Mouse (Mus musculus) liver, adult (tissue): Measurements from ENCODE around the gene Rgl2.

Experiments used
- GATA4 ChIP-seq: IDR thresholded peaks from 2 replicates; pipeline ENCODE4 v1.6.1; 2014; ENCODE audit warnings: mild to moderate bottlenecking, low read length; ENCODE audit not compliant: insufficient replicate concordance

Rgl2 gene

GRCm38 (mm10) chr17:33935422-33936055 lies 6.2 kb downstream of the Rgl2 start:
- TF ChIP-seq GATA4: no peak

- no peak for TF ChIP-seq GATA4
Observed at GRCm38 (mm10) chr17:33936993-33937392, 7.7 kb downstream of the Rgl2 start.

GRCm38 (mm10) chr17:33938783-33939182 lies 9.4 kb downstream of the Rgl2 start:
- TF ChIP-seq GATA4: no peak

DNA sequence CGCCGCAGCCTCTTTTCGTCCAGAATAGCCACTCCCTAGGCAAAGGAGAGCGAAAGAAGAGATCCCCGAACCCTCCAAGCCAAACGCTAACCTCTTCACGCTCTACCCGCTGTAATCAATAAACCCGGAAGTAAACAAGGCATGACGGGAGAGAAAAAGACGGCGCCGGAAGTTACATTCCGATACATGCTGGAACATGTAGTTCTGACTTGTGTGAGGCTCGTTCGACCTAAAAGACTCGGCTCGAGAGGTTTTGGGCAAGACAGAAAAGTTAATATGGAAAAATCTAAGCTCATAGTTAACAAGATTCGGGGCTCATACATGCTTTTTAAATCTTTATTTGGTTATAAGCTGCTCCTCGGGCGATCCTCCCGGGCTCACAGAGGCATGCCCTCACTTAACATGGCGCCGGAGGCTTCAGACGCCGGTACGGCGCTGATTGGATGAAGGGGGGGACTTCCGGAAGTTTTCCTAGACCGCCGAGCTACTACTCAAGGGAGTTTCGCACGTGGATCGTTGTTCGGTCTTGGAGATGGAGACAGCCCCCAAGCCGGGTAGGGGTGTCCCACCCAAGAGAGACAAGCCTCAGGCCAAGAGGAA lies 11.0 kb downstream of the Rgl2 start, which contains the start of the genes Pfdn6 and Wdr46:
Gene Pfdn6 (minus strand): TSS at position 138 of the 600 bp plus-strand sequence.
Gene Wdr46 (plus strand): TSS at position 455 of the 600 bp plus-strand sequence.
- TF ChIP-seq GATA4: peak; percentile 82; the same call in 1 of the 2 replicates

GRCm38 (mm10) chr17:33940981-33941380 lies 11.6 kb downstream of the Rgl2 start:
- TF ChIP-seq GATA4: no peak

DNA sequence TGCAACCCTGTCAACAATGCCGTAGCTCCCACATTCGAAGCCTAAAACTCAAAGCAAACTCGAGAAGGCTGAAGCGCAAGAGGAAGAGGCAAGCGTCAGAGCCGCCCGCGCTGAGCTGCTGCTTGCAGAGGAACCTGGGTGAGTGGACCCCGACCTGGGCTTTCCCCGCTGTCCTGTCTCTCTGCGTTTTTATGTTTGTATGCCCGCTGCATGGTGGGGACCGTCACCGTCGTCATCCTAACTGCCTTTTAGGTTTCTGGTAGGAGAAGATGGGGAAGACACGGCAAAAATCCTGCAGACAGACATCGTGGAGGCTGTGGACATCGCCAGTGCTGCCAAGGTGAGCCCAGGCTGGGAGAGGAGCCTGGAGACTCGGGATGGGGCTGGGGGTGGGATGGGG lies 12.0 kb downstream of the Rgl2 start:
- TF ChIP-seq GATA4: no peak

DNA sequence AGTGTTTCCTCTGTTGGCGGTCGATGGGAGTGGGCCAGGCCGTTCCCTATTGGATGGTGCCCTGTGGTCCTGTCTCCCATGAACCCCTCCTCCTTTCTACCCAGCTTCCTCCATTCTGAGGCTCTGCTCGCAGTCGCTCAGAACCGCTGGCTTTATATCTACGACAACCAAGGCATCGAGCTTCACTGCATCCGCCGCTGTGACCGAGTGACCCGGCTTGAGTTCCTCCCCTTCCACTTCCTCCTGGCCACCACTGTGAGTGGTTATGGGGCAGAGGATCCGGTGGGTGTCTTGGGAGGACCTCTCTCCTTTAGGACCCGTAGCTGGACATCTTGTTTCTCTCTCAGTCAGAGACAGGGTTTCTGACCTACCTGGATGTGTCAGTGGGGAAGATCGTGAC lies 14.1 kb downstream of the Rgl2 start:
- TF ChIP-seq GATA4: no peak

DNA sequence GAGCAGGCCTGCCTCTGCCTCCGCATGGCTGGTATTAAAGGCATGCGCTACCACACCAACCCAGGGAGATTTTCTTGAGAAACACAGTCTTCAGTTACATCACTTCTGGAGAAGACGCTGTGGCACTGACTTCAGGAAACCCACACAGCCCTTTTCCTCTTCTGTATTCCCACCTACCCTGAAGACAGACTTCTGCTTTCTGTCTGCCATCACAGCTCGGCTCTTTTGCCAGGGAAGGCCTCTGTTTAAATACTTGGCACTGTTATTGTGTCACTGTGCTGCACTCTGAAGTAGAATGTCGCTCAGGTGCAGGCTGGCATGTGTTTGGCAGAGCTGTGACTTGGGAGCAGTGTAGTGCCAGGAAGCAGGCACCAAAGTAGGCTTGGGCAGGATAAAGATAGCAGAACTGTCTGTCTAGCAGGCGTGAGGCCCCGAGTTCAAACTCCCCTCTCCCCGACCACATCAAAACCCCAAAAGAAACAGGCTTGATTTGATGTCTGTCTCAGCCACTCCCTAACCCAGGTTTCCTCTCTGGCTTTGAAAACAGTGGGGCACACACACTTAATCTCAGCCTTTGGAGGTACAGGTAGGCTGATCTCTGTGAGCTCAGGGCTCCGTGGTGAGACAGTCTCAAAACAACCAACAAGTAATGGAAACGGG lies 18.2 kb downstream of the Rgl2 start:
- TF ChIP-seq GATA4: no peak

DNA sequence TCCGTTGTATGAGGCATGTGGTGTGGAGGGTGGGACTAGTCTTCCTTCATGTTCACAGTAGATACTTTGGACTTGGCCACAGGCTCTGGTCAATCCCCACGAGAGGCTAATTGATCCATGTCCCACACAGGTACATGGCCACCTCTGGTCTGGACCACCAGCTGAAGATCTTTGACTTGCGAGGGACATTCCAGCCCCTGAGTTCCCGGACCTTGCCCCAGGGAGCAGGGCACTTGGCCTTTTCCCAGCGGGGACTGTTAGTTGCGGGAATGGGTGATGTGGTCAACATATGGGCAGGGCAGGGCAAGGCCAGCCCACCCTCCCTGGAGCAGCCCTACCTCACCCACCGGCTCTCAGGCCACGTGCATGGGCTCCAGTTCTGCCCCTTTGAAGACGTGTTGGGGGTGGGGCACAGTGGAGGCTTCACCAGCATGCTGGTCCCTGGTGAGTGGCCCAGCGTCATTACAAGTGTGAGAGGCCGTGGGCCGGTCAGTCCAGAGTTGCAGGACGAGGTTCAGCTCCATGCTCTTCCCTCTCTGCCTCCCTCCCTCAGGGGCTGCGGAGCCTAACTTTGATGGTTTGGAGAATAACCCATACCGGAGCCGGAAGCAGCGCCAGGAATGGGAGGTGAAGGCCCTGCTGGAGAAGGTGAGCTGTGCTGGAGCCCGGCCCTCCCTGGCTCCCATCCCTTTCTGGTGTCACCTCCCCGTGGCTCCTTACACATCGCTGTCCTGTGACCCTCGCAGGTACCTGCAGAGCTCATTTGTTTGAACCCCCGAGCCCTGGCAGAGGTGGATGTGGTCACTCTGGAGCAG lies 19.0 kb downstream of the Rgl2 start:
- no peak for TF ChIP-seq GATA4

DNA sequence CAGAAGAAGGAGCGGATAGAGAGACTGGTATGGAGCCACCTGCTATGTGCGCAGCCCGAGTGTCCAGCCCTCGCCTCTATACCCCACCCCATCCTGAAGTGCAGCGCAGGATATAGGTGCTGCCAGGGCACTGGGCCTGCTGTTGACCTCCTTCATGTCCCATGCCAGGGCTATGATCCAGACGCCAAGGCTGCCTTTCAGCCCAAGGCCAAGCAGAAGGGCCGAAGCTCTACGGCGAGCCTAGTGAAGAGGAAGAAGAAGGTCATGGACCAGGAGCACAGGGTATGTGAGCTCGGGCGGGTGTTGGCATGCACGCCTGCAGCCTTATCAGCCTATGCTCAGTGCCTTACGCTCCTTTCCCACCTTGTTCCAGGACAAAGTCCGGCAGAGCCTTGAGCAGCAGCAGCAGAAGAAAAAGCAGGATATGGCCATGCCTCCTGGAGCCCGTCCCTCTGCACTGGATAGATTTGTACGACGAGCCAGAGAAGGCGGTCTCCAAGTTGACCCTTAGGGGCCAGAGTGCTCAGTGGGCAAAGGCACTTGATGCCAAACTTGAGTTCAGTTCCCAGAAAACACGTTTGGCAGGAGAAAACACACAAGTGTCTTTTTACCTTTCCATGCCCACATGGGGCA lies 19.7 kb downstream of the Rgl2 start:
- TF ChIP-seq GATA4: no peak

DNA sequence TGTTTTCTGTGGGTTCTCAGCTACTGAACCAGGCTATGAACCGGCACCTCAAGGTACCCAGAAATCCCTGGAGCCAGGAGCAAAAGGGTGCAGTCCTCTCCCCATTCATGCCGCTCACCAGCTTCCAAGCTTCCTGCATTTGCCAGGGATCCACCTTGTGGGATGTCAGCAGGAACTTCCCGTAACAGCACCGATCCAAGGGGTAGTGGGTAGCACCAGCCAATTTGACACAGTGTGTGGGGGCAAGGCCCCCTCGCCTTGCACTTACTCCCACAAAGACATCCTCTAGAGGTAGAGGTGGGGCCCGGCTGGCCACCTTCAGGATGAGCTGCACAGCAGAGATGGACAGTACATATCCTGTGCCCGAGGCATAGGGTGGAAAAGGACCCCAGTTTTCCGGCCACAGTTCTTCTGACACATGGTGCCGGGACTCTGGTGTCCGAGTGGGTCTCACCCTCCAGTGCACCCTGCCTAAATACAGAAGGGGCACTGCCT lies 20.8 kb downstream of the Rgl2 start:
- TF ChIP-seq GATA4: no peak

GRCm38 (mm10) chr17:33951021-33951946 lies 21.9 kb downstream of the Rgl2 start, which contains the start of gene B3galt4:
TSS of gene B3galt4 (minus strand) at chr17:33951488.
- TF ChIP-seq GATA4: no peak

DNA sequence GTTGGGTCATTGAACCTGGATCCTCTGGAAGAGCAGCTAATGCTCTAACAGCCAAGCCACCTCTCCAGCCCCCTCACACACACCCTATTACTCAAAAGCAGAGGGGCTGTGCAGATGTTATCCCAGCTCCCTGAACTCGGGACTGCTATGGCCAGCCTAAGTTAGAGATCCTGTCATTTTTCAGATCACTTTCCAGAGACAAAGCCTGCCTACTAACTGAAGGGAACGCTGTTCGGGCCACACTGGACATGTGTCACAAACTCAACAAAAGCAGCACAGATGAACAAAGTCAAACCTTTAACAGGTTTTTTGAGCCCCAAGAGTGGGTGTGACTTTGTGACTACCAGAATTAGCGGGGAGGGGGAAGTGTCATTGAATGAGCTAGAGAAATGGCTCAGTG lies 23.5 kb downstream of the Rgl2 start:
- TF ChIP-seq GATA4: no peak

DNA sequence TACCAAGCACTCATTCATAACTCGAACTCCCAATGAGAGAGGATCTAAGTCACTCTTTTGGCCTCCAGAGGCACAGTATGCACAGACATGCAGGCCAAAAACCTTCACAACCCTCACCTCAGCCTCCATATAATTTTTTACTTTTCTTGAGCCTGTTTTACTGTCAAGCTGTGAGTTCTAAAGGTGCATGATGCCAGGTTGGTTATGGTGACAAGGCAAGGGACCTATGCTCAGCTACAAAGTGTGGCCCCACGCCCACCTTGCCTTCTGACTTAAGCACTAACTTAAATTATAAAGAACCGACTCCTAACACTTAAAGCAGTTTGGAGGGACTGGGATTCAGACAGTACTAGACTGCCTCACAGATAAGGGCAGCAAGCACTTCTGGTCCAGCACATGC lies 24.0 kb downstream of the Rgl2 start:
- no peak for TF ChIP-seq GATA4
